Mouse (Mus musculus): ENCODE data around the gene Siah1a.

Siah1a gene

GRCm38 (mm10) chr8:86705317-86705716 is 40.4 kb downstream of the Siah1a start:
- DNase-seq (ENCODE audit: low read depth, low spot score) = no peak

GRCm38 (mm10) chr8:86702453-86702852 is 43.3 kb downstream of the Siah1a start:
- DNase-seq (ENCODE audit: low read depth, low spot score) = no peak

- DNase-seq (ENCODE audit: low read depth, low spot score) = no peak
Measured at GRCm38 (mm10) chr8:86699471-86699870, 46.3 kb downstream of the Siah1a start.

GRCm38 (mm10) chr8:86698811-86699421 is 46.8 kb downstream of the Siah1a start:
- no peak for DNase-seq (ENCODE audit: low read depth, low spot score)

- DNase-seq (ENCODE audit: low read depth, low spot score) = no peak
Measured at GRCm38 (mm10) chr8:86695703-86696102, 50.0 kb downstream of the Siah1a start.

GRCm38 (mm10) chr8:86694011-86694410 is 51.7 kb downstream of the Siah1a start:
- DNase-seq (ENCODE audit: low read depth, low spot score) = no peak

GRCm38 (mm10) chr8:86692107-86692506 is 53.6 kb downstream of the Siah1a start:
- DNase-seq (ENCODE audit: low read depth, low spot score) = no peak

- no peak for DNase-seq (ENCODE audit: low read depth, low spot score)
Measured at GRCm38 (mm10) chr8:86686629-86687028, 59.1 kb downstream of the Siah1a start.
